Comparison of ENCODE assay signal across 10 mouse cellular contexts in the genomic region with DNA sequence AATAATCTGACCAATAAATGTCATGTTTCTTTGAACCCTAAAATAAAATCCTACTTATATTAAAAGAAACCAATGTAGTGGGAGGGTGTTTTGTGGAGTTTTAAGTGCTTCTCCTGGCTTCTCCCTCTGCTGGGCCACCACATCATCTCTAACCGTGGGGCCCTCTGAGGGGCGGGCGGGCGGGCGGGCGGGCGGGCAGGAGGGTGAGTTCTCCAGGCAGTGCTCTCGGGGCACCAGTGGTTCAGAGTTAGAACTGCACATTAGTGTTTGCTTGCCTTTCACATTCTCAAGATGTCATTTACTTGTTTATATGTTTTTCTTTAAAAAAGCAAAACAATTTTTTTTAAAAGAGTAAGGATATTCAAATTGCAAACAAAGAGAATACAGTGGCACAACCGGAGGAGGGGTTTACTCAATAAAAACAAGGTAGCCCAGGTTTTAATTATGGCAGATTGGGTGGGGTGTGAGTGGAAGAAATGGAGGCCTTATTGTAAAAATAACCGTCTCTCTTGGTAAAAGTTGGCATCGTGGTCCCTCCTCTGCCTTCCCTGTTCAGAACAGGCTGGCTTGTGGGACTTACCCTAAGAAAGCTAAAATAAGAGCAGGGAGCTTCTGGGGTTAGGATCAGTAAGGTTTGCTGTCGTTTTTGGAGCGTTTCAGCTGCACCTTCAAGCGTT.
DNase-seq lines count a peak whose midpoint lies in the region; ATAC-seq lines count a peak whose summit lies in the region.
"Had no signal": no experiment of that assay in that cellular context is flagged by ENCODE, and none has a peak within 500 bp of the region (broad histone marks: within the 10 kb centered on the region; RNA-seq: fewer than 3 reads in every experiment).

No protein-coding gene starts in this region.

- H3K9me3 ChIP-seq in heart, embryonic 13.5 days = no peaks in the 10 kb centered on the region
- no peaks in the 10 kb centered on the region for H3K9me3 ChIP-seq in forebrain, embryonic 16.5 days (ENCODE audit: control insufficient read depth, low read length)
- H3K9me3 ChIP-seq in midbrain, embryonic 14.5 days (ENCODE audit: control insufficient read depth, low read length) = no peaks in the 10 kb centered on the region

- H3K4me1 ChIP-seq in heart, embryonic 13.5 days = no peaks in the 10 kb centered on the region; the same call in 1 of the 2 replicates
- peaks cover 17% of the 10 kb centered on the region for H3K4me1 ChIP-seq in brown adipose tissue, adult 24 weeks (ENCODE audit: control insufficient read depth, insufficient read depth, insufficient read length, low read length)
- peaks cover 18% of the 10 kb centered on the region for H3K4me1 ChIP-seq in forebrain, embryonic 16.5 days (replicated peaks; ENCODE audit: control insufficient read depth, insufficient read depth, low read length)
- peaks cover 6% of the 10 kb centered on the region for H3K4me1 ChIP-seq in midbrain, embryonic 14.5 days (ENCODE audit: control insufficient read depth, insufficient read depth, low read length)

- H3K9ac ChIP-seq in heart, embryonic 13.5 days = no peak overlapping the region
- no peak overlapping the region for H3K9ac ChIP-seq in forebrain, embryonic 16.5 days (replicated peaks; ENCODE audit: low read depth, low read length)
- 0 out of 2 replicates have a peak overlapping the region, but pooled peaks have one; percentile 24 for H3K9ac ChIP-seq in midbrain, embryonic 14.5 days (replicated peaks; ENCODE audit: low read length)

- H3K36me3 ChIP-seq in heart, embryonic 13.5 days = peaks cover 13% of the 10 kb centered on the region; the same call in 1 of the 2 replicates
- H3K36me3 ChIP-seq in forebrain, embryonic 16.5 days (ENCODE audit: control insufficient read depth, insufficient read depth) = peaks cover 28% of the 10 kb centered on the region
- peaks cover 22% of the 10 kb centered on the region for H3K36me3 ChIP-seq in midbrain, embryonic 14.5 days (ENCODE audit: control insufficient read depth, insufficient read depth, low read length)

- no peak for ATAC-seq in heart, embryonic 13.5 days (ENCODE audit: extremely low read depth, insufficient number of reproducible peaks, low FRiP score, low TSS enrichment)
- peak; percentile 66 for ATAC-seq in forebrain, embryonic 16.5 days
- peak; percentile 73; the same call in 1 of the 2 replicates for ATAC-seq in midbrain, embryonic 14.5 days (ENCODE audit: low FRiP score, low TSS enrichment)

- DNase-seq in heart, adult 8-10 months (ENCODE audit: low spot score) = no peak
- DNase-seq in midbrain, embryonic 14.5 days = peak; percentile 39
- DNase-seq in right cerebral cortex, postnatal 25 days = no peak
- no peak for DNase-seq in cerebellum, adult 18-20 months
- DNase-seq in cerebellum, postnatal 25 days = no peak
- DNase-seq: layer of hippocampus, adult 9-11 months; thymus, adult 18-20 months had no signal

- H3K27ac ChIP-seq in heart, embryonic 13.5 days (replicated peaks) = peak overlapping the region; percentile 57; the same call in 1 of the 2 replicates
- H3K27ac ChIP-seq in brown adipose tissue, adult 24 weeks (replicated peaks; ENCODE audit: low read depth, low read length) = peak overlapping the region; percentile 38; the same call in 1 of the 2 replicates
- peak overlapping the region; percentile 80 for H3K27ac ChIP-seq in forebrain, embryonic 16.5 days (ENCODE audit: low read length)
- peak overlapping the region; percentile 72 for H3K27ac ChIP-seq in midbrain, embryonic 14.5 days (replicated peaks; ENCODE audit: low read depth, low read length)

- no peak overlapping the region for H3K4me2 ChIP-seq in heart, embryonic 13.5 days
- H3K4me2 ChIP-seq in forebrain, embryonic 16.5 days (ENCODE audit: low read length) = no peak overlapping the region
- no peak overlapping the region for H3K4me2 ChIP-seq in midbrain, embryonic 14.5 days (ENCODE audit: low read length)

- no peak overlapping the region for H3K4me3 ChIP-seq in heart, embryonic 13.5 days
- no peak overlapping the region for H3K4me3 ChIP-seq in brown adipose tissue, adult 24 weeks (ENCODE audit: insufficient read depth, low read depth, low read length)
- H3K4me3 ChIP-seq in forebrain, embryonic 16.5 days (replicated peaks; ENCODE audit: low read length) = no peak overlapping the region
- H3K4me3 ChIP-seq in midbrain, embryonic 14.5 days (replicated peaks; ENCODE audit: low read depth, low read length) = no peak overlapping the region

- 73% methylated on average over 14 of the region's 14 CpGs for WGBS in heart, embryonic 13.5 days
- 13% methylated on average over 14 of the region's 14 CpGs for WGBS in forebrain, embryonic 16.5 days
- WGBS in midbrain, embryonic 14.5 days = 18% methylated on average over 14 of the region's 14 CpGs

- H3K27me3 ChIP-seq in heart, embryonic 13.5 days (replicated peaks) = no peaks in the 10 kb centered on the region
- no peaks in the 10 kb centered on the region for H3K27me3 ChIP-seq in forebrain, embryonic 16.5 days (replicated peaks; ENCODE audit: control insufficient read depth, insufficient read depth, low read length)
- no peaks in the 10 kb centered on the region for H3K27me3 ChIP-seq in midbrain, embryonic 14.5 days (ENCODE audit: control insufficient read depth, insufficient read depth, low read length)
